Mouse (Mus musculus) left cerebral cortex, adult 11 months (tissue): Measurements from ENCODE around the gene Abca8b.
"Not testable (repeated sequence)": the region's sequence is repeated elsewhere in the genome, so short reads cannot be mapped to it uniquely, and the experiment has no call there.

Experiments
- DNase-seq: peaks from one replicate; pipeline ENCODE4 v3.0.0; 2022; ENCODE audit warnings: low spot score

The Abca8b gene

DNA sequence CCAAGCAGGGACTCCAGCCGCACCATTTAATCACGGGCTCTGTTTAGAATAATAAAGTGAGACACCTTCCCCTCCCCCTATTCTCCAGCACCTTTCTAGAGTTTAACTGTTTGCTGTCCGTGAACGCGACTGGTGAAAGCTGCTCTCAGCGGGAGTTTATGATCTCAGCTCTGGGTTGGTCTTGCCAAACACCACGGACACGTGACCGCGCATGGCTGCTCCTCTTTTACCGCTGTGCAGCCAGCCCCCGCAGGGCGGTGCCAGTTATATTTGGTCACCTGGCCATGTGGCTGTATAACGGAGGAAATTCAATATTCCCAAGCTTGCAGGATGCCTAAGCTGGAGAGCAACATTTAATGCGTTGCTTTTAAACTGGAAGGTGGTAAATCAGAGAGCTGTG, at the start of gene Abca8b:
Abca8b (minus strand) TSS at position 222 of the 400 bp plus-strand sequence.
- peak; percentile 72 for DNase-seq

- no peak for DNase-seq
Measured at GRCm38 (mm10) chr11:110037795-110038194, 42.1 kb upstream of the Abca8b start.

GRCm38 (mm10) chr11:110028913-110029695, 33.5 kb upstream of the Abca8b start:
- DNase-seq: no peak

DNA sequence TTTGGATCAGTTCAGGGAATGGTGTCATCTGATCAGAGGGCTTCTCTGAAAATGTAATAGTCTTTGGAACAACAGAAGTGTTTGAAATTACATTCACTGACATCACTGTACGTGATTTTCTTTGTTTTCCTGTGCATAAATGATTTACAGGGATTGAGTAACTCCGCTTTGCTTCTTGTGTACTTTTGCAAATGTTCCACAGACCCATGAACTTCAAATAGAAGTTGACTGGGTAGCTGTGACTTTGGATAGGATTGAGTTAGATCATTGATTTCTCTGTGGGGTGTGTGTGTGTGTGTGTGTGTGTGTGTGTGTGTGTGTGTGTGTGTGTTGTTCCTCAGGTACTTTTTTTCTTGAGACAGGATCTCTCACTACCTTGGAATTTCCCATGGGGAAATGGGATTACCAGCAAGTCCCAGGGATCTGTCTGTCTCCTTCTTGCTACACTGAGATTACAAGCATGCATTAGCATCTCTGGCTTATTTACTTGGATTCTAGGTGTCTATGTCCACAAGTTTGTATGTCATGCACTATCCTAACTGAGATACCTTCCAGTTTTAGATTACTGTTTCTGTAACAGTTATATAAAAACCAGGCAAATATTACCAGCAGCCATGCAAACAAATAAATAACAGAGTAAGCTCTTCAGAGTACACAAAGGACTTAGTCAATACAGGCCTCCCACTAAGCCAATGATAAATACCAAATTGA, 15.3 kb upstream of the Abca8b start:
- no peak for DNase-seq

DNA sequence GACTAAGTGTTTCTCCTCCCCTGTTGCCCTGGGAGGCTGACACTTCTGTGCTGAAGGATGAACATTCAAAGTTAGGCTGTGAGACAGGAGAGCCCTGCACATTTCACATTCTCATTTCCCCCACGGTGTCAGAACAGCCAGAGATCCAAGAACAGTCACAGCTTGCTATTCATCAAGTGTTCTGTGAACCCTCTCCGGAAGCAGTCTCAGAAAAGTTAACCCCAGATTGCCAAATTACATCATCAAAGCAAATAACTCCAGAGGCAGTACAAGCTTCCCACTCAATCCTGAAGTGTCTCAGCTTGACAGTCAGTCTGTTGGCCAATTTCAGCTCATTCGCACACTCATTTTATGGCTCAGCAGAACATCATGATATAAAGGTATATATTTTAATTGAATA, 632 bp downstream of the Abca8b start:
- peak; percentile 22 for DNase-seq

DNA sequence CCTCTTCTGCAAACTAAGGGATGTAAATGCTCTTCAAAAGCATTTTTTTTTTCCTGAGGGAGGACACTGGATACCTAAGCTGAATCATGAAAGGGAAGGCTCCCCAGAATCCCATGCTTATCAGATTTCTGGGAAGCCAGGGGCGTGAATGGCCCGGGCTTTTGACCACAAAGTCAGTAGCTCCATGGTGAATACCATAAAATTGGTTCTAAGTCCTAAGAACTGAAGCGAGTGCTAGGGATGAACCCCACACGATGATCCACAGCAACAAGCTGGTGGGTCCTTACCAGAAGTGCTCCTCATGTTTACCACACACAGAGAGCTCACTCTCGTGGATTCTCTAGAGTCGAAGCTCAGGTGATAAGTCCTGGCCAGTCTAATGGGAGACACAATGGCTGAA, 1.6 kb downstream of the Abca8b start:
- no peak for DNase-seq

GRCm38 (mm10) chr11:109991270-109991669, 4.4 kb downstream of the Abca8b start:
- DNase-seq: no peak

DNA sequence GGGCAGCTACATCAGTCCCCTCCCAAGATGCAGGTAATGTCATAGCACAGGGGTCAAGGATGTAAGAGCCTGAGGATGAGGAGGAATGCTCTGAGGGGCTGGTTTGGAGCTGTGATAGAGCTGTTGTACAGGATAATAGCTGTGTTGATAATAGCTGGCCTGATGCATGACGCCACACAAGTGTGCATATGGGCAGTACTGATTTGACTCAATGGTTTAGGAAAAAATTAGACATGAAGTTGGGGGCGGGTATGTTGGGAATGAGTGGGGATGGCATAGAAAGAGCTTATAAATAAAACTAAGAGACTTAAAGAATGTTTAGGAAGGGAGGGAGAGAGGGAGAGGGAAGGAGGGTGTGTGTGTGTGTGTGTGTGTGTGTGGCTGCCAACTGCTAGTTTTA, 5.4 kb downstream of the Abca8b start:
- no peak for DNase-seq

- no peak for DNase-seq
Measured at GRCm38 (mm10) chr11:109988164-109988563, 7.5 kb downstream of the Abca8b start.

DNA sequence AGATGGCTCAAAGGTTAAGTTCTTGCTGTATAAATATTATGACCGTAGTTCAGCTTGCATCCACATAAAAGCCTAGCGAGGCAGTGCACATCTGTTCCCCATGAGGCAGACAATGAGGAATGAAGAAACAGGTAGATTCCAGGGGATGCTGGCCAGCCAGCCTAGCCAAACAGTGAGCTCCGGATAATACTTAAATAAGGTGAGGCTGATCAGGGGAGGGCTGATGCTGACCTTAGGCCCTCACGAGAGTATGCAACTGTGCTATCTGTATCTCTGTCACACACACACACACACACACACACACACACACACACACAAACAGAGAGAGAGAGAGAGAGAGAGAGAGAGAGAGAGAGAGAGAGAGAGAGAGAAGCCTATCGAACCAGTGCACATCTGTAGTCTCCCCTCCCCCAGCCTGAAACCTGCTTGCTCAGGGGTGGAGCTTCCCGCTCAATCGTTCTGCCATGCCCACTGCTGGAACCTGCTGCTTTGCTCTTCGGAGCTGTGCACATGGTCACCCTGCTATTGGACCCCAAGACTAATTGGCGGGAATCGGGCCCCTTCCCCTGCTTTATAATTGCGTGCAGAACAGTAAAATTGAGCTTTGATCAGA, 8.1 kb downstream of the Abca8b start:
- not testable (repeated sequence) for DNase-seq

GRCm38 (mm10) chr11:109981872-109982271, 13.8 kb downstream of the Abca8b start:
- DNase-seq: no peak

DNA sequence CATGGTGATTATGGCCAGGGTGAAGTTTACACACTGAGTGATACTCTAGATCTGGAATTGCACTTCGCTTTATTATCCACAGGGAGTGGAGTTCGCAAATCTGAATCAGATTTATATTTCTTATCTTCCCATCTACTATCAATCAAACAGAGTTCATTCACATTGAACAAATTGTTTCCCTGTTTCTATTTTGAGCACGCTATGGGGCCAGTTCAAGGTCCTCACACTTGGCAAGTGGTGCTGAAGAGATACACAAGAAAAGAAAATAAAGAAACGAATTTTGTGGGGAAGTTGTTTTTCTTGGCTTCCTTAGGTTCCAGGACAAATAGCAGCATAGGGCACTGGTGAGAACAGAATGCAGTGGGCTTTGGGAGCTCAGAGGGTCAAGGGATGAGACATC, 25.1 kb downstream of the Abca8b start:
- DNase-seq: no peak

DNA sequence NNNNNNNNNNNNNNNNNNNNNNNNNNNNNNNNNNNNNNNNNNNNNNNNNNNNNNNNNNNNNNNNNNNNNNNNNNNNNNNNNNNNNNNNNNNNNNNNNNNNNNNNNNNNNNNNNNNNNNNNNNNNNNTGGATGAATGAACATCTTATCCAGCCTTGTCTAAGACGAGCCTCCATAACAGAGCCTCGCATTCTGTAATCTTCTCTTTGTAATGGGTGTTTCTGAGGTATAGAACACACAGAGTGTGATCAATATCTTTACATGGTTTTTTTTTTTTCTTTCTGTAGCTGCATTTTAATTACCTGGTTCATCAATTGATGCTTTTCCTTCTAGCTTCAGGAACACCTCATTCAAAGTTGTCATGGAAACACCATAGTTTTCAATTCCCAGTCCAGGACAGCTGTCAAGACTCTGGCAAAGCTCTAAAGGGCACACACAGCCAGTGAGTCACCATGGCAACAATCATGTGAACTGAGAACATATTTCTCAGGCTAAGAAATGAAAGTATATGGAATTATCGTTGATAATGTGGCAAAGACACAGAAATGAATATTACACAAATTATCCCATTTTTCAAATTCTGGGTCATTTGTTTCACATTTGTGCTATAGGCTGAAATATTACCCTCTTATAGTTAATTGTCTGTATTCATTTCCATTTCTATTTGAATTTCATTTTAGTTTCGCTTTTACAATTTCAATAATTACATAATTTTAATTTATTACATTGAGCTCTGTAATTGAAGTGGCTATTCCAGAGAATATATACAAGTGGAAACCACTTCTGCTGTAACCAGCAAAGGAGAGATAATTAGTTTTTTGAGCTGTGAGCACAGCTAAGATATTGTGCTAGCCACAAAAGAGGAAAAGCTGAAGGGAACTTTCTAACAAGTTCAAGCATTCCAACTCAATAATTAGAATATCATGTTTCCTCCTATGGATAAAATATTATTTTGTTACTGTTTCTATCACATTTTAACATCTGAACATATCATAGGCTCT, 33.9 kb downstream of the Abca8b start:
- DNase-seq: no peak

GRCm38 (mm10) chr11:109955185-109955584, 40.5 kb downstream of the Abca8b start:
- no peak for DNase-seq

GRCm38 (mm10) chr11:109936915-109937314, 58.7 kb downstream of the Abca8b start:
- no peak for DNase-seq

DNA sequence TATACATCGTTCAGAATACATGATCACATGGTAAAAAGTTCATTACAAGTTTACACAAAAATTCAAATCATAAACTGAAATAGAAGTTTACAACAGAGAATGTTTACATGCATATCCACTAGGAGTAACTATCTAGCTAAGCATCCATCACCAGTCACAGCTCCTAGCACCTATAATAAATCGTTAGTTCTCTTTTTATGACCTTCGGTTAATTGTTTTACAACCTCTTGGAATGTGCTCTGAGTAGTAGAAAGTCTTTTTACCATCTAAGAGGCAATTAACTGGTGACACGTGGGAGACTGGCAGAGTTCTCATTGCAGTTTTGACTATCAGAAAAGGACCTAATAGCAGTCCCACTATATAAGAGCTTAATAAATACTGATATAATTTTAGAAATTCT, 62.4 kb downstream of the Abca8b start:
- DNase-seq: not testable (repeated sequence)

GRCm38 (mm10) chr11:109928489-109928888, 67.2 kb downstream of the Abca8b start:
- no peak for DNase-seq

- no peak for DNase-seq
Measured at GRCm38 (mm10) chr11:109926718-109927680, 68.6 kb downstream of the Abca8b start.

DNA sequence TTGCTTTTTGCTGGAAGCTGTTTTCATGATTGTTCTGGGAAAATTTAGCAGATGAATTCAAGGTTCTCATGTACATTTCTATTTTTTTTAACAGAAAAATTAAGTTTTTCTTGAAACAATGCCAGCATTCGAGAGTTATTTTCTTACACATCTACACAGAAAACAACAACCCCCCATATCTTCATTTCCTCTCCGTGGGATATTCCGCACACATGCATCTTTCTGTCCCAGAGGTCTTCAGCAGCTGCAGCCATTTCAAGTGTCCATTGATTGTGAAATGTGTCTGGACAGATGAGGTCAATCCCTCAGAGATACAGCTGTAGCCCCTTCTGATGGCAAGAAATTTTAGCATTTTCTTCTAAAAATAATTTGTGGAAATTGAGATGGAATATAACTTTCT, 73.4 kb downstream of the Abca8b start:
- DNase-seq: no peak

DNA sequence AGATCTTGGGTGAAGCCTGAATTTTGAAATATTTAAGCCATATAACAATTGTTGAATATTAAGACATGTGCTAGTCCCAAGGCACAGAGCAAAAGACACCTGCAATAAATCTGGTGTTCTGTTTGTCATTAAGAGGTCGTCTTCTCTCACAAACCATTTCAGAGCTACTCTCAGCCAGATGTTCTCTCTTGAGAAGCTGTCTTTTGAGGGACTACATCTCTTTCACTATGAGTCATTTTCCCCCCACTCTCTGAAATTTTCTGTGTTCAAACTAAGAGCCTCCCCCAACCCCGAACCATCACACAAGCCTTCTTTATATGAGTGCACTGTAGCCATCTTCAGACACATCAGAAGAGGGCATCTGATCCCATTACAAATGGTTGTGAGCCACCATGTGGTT, 76.2 kb downstream of the Abca8b start:
- no peak for DNase-seq

GRCm38 (mm10) chr11:109916654-109917053, 79.0 kb downstream of the Abca8b start:
- DNase-seq: no peak
